Mouse (Mus musculus): ENCODE data around the gene Nlrp9a.
"Not testable (repeated sequence)": the region's sequence is repeated elsewhere in the genome, so short reads cannot be mapped to it uniquely, and the experiment has no call there.

Gene Nlrp9a

GRCm38 (mm10) chr7:26534723-26535122 is at the start of gene Nlrp9a:
Gene Nlrp9a (plus strand): TSS chr7:26535023.
- DNase-seq (ENCODE audit: low read depth, low spot score): not testable (repeated sequence)

- peak; percentile 24 for DNase-seq (ENCODE audit: low read depth, low spot score)
These were observed 45.3 kb upstream of the Nlrp9a start for GRCm38 (mm10) chr7:26489514-26489913.

- no peak for DNase-seq (ENCODE audit: low read depth, low spot score)
These were observed 54.3 kb downstream of the Nlrp9a start for GRCm38 (mm10) chr7:26589077-26589476.

- DNase-seq (ENCODE audit: low read depth, low spot score): no peak
These were observed 55.0 kb downstream of the Nlrp9a start for GRCm38 (mm10) chr7:26589774-26590173.

GRCm38 (mm10) chr7:26618364-26618763 is 83.5 kb downstream of the Nlrp9a start, which contains the start of gene Vmn1r185:
Gene Vmn1r185 (minus strand): TSS chr7:26618464.
- DNase-seq (ENCODE audit: low read depth, low spot score): not testable (repeated sequence)

All from mesoderm, embryonic 11.5 days (tissue).